Mouse (Mus musculus) lung, adult 18-20 months (tissue): ENCODE measurements around the gene Ajm1.
"Not testable (repeated sequence)": the region's sequence is repeated elsewhere in the genome, so short reads cannot be mapped to it uniquely, and the experiment has no call there.

Experiments
- DNase-seq, 2 experiments: peaks; one replicate each; pipeline ENCODE4 v3.0.0; 2022; ENCODE audit warnings: mixed read lengths in 2 of 2

The Ajm1 gene

GRCm38 (mm10) chr2:25560551-25560950, 21.0 kb downstream of the Ajm1 start:
- no peak for DNase-seq

- no peak for DNase-seq
These were observed 22.8 kb downstream of the Ajm1 start for GRCm38 (mm10) chr2:25558774-25559173.

- no peak for DNase-seq
These were observed 23.6 kb downstream of the Ajm1 start for GRCm38 (mm10) chr2:25557964-25558360.

GRCm38 (mm10) chr2:25557221-25557963, 24.2 kb downstream of the Ajm1 start, which contains the start of gene Edf1:
Gene Edf1, plus strand, starts transcription at chr2:25557847.
- peak; percentile 96 to 97 for DNase-seq

- DNase-seq = no peak
These were observed 25.3 kb downstream of the Ajm1 start for GRCm38 (mm10) chr2:25556296-25556695.

GRCm38 (mm10) chr2:25555479-25555878, 26.1 kb downstream of the Ajm1 start:
- not testable (repeated sequence) for DNase-seq

GRCm38 (mm10) chr2:25553171-25553786, 28.3 kb downstream of the Ajm1 start:
- DNase-seq = not testable (repeated sequence)

- DNase-seq = peak; percentile 55 to 63
These were observed 30.4 kb downstream of the Ajm1 start for GRCm38 (mm10) chr2:25551186-25551585.

GRCm38 (mm10) chr2:25549021-25549991, 32.3 kb downstream of the Ajm1 start:
- DNase-seq = no peak

GRCm38 (mm10) chr2:25546811-25547491, 34.6 kb downstream of the Ajm1 start, which contains the start of gene Traf2:
Gene Traf2, minus strand, starts transcription at chr2:25546940.
- DNase-seq = peak; percentile 99 to 100

GRCm38 (mm10) chr2:25545996-25546810, 35.4 kb downstream of the Ajm1 start:
- no peak for DNase-seq

GRCm38 (mm10) chr2:25541644-25542367, 39.8 kb downstream of the Ajm1 start:
- DNase-seq = peak; percentile 27 to 50

GRCm38 (mm10) chr2:25540541-25540948, 41.0 kb downstream of the Ajm1 start:
- no peak for DNase-seq

- no peak for DNase-seq
These were observed 45.0 kb downstream of the Ajm1 start for GRCm38 (mm10) chr2:25536531-25536930.

- DNase-seq = no peak
These were observed 46.7 kb downstream of the Ajm1 start for GRCm38 (mm10) chr2:25534866-25535182.

GRCm38 (mm10) chr2:25534178-25534865, 47.2 kb downstream of the Ajm1 start:
- peak; percentile 89 to 90 for DNase-seq

GRCm38 (mm10) chr2:25533707-25534106, 47.9 kb downstream of the Ajm1 start:
- no peak for DNase-seq

GRCm38 (mm10) chr2:25526510-25527302, 54.9 kb downstream of the Ajm1 start:
- no peak for DNase-seq
